Mouse (Mus musculus) forebrain, embryonic 14.5 days (tissue): ENCODE data around the gene Raver2. TPM values are rescaled to one million over a fixed set of nuclear protein-coding genes. Genes with fewer than 3 reads are reported as not detected.

Source experiments
- ATAC-seq: fragments of 200-750 bp; cut with Nextera tagmentation; 2 replicates; pipeline ENCODE4 v1.8.0; 2017; ENCODE audit warnings: mild to moderate bottlenecking, moderate library complexity
- DNase-seq: peaks from one replicate; pipeline ENCODE4 v3.0.0-alpha.2; 2015; ENCODE audit warnings: low spot score
- H3K27ac ChIP-seq: fragments of 300-500 bp; sonication (generic); 2 replicates; pipeline ENCODE4 v1.5.1; 2014; ENCODE audit warnings: low read depth, mild to moderate bottlenecking, control low read depth, low read length, moderate library complexity
- H3K27me3 ChIP-seq: fragments of 300-500 bp; sonication (generic); replicated peaks from 2 replicates; pipeline ENCODE4 v1.6.1; 2014; ENCODE audit warnings: low read length, control low read depth, mixed read lengths; ENCODE audit not compliant: control insufficient read depth, insufficient read depth
- H3K36me3 ChIP-seq: fragments of 300-500 bp; sonication (generic); 2 replicates; pipeline ENCODE4 v1.6.1; 2014; ENCODE audit warnings: low read length, control low read depth; ENCODE audit not compliant: control insufficient read depth, insufficient read depth
- H3K4me1 ChIP-seq: fragments of 300-500 bp; sonication (generic); 2 replicates; pipeline ENCODE4 v1.6.1; 2014; ENCODE audit warnings: antibody characterized with exemption, low read length, control low read depth; ENCODE audit not compliant: control insufficient read depth, insufficient read depth
- H3K4me2 ChIP-seq: fragments of 300-500 bp; sonication (generic); 2 replicates; pipeline ENCODE4 v1.6.1; 2014; ENCODE audit warnings: mild to moderate bottlenecking, control low read depth, low read length
- H3K4me3 ChIP-seq: fragments of 300-500 bp; sonication (generic); 2 replicates; pipeline ENCODE4 v1.5.1; 2014; ENCODE audit warnings: low read depth, low read length, control low read depth
- H3K9ac ChIP-seq: fragments of 300-500 bp; sonication (generic); 2 replicates; pipeline ENCODE4 v1.6.1; 2014; ENCODE audit warnings: mild to moderate bottlenecking, low read length, control low read depth, moderate library complexity
- H3K9me3 ChIP-seq: fragments of 300-500 bp; sonication (generic); replicated peaks from 2 replicates; pipeline ENCODE4 v1.6.1; 2016; ENCODE audit warnings: low read length, control low read depth, mixed read lengths; ENCODE audit not compliant: control insufficient read depth
- WGBS: fragments of 180-500 bp; shearing (Covaris S2); extraction: QIAGEN DNeasy Blood & Tissue Kit; methylation state at CpG from one replicate; pipeline ENCODE4 v1.1.7; 2014; 5-methylcytosine and 5-hydroxymethylcytosine counted together
- polyA plus RNA-seq: library from polyadenylated mRNA; unstranded; fragments of >200 nt; fragmentation: Nextera tagmentation; extraction: Ambion mirVana; gene quantifications from 2 replicates; pipeline ENCODE4 v1.2.1, GENCODE M21; 2014

Raver2 gene
- polyA plus RNA-seq, 1 experiment from 2014 or later: 5.4 TPM

- DNase-seq (no peak), ATAC-seq (no peak)
- Histone ChIP-seq H3K36me3 (no peaks in the 10 kb centered on the region), H3K27ac (no peak overlapping the region), H3K4me3 (no peak overlapping the region), H3K4me1 (no peaks in the 10 kb centered on the region), H3K4me2 (no peak overlapping the region), H3K27me3 (no peaks in the 10 kb centered on the region), H3K9ac (no peak overlapping the region), H3K9me3 (no peaks in the 10 kb centered on the region)
Observed at GRCm38 (mm10) chr4:101044149-101044548, 24.6 kb upstream of the Raver2 start.

GRCm38 (mm10) chr4:101046576-101046975 is 22.2 kb upstream of the Raver2 start:
- WGBS: 81% methylated on average over 4 of the region's 4 CpGs
- H3K27ac ChIP-seq: no peak overlapping the region
- no peaks in the 10 kb centered on the region for H3K4me1 ChIP-seq
- H3K4me3 ChIP-seq: no peak overlapping the region
- no peak overlapping the region for H3K4me2 ChIP-seq
- H3K9ac ChIP-seq: no peak overlapping the region
- no peaks in the 10 kb centered on the region for H3K9me3 ChIP-seq
- no peak for DNase-seq
- no peaks in the 10 kb centered on the region for H3K27me3 ChIP-seq
- ATAC-seq: no peak
- H3K36me3 ChIP-seq: no peaks in the 10 kb centered on the region

- no peak overlapping the region for H3K4me2 ChIP-seq
- no peak overlapping the region for H3K27ac ChIP-seq
- H3K4me1 ChIP-seq: no peaks in the 10 kb centered on the region
- ATAC-seq: no peak
- 64% methylated on average over 2 of the region's 2 CpGs for WGBS
- peak; percentile 33 for DNase-seq
- no peaks in the 10 kb centered on the region for H3K27me3 ChIP-seq
- no peak overlapping the region for H3K9ac ChIP-seq
- no peaks in the 10 kb centered on the region for H3K9me3 ChIP-seq
- H3K4me3 ChIP-seq: no peak overlapping the region
- no peaks in the 10 kb centered on the region for H3K36me3 ChIP-seq
Observed at GRCm38 (mm10) chr4:101062146-101062545, 6.6 kb upstream of the Raver2 start.

- DNase-seq (peak; percentile 62), ATAC-seq (no peak)
- Histone ChIP-seq H3K9ac (no peak overlapping the region), H3K4me1 (no peaks in the 10 kb centered on the region), H3K4me3 (no peak overlapping the region), H3K27ac (no peak overlapping the region), H3K4me2 (no peak overlapping the region), H3K27me3 (no peaks in the 10 kb centered on the region), H3K9me3 (no peaks in the 10 kb centered on the region), H3K36me3 (no peaks in the 10 kb centered on the region)
- WGBS: 29% methylated on average over 5 of the region's 5 CpGs
Observed at GRCm38 (mm10) chr4:101066401-101066800, 2.4 kb upstream of the Raver2 start.

GRCm38 (mm10) chr4:101069154-101069971 is 580 bp downstream of the Raver2 start:
- ATAC-seq (peak; percentile 66), DNase-seq (peak; percentile 57)
- no peak overlapping the region for H3K27ac ChIP-seq
- peak overlapping the region; percentile 97 for H3K4me2 ChIP-seq
- no peaks in the 10 kb centered on the region for H3K36me3 ChIP-seq
- 3% methylated on average over 54 of the region's 55 CpGs for WGBS
- H3K27me3 ChIP-seq: no peaks in the 10 kb centered on the region
- no peaks in the 10 kb centered on the region for H3K4me1 ChIP-seq
- peak overlapping the region; percentile 74 for H3K9ac ChIP-seq
- no peaks in the 10 kb centered on the region for H3K9me3 ChIP-seq
- H3K4me3 ChIP-seq: peak overlapping the region; percentile 70

GRCm38 (mm10) chr4:101071570-101071969 is 2.8 kb downstream of the Raver2 start:
- Histone ChIP-seq H3K4me1 (no peaks in the 10 kb centered on the region), H3K4me3 (no peak overlapping the region), H3K36me3 (no peaks in the 10 kb centered on the region), H3K4me2 (no peak overlapping the region), H3K9me3 (no peaks in the 10 kb centered on the region), H3K27me3 (no peaks in the 10 kb centered on the region), H3K27ac (no peak overlapping the region), H3K9ac (no peak overlapping the region)
- WGBS: 86% methylated on average over 4 of the region's 4 CpGs
- DNase-seq: no peak
- ATAC-seq: no peak

GRCm38 (mm10) chr4:101076425-101076824 is 7.6 kb downstream of the Raver2 start:
- H3K9me3 ChIP-seq: no peaks in the 10 kb centered on the region
- 0 out of 2 replicates have a peak, but pooled peaks cover under 1% of the 10 kb centered on the region for H3K4me1 ChIP-seq
- DNase-seq (no peak), ATAC-seq (no peak)
- no peaks in the 10 kb centered on the region for H3K27me3 ChIP-seq
- no peak overlapping the region for H3K4me3 ChIP-seq
- no peak overlapping the region for H3K9ac ChIP-seq
- WGBS: 23% methylated on average over 3 of the region's 3 CpGs
- no peaks in the 10 kb centered on the region for H3K36me3 ChIP-seq
- no peak overlapping the region for H3K27ac ChIP-seq
- H3K4me2 ChIP-seq: no peak overlapping the region

- H3K4me3 ChIP-seq: no peak overlapping the region
- no peak for ATAC-seq
- no peak overlapping the region for H3K27ac ChIP-seq
- no peak for DNase-seq
- no peaks in the 10 kb centered on the region for H3K9me3 ChIP-seq
- no peaks in the 10 kb centered on the region for H3K27me3 ChIP-seq
- H3K4me1 ChIP-seq: 0 out of 2 replicates have a peak, but pooled peaks cover 7% of the 10 kb centered on the region
- 75% methylated on average over 3 of the region's 3 CpGs for WGBS
- no peak overlapping the region for H3K9ac ChIP-seq
- no peak overlapping the region for H3K4me2 ChIP-seq
- H3K36me3 ChIP-seq: no peaks in the 10 kb centered on the region
Observed at GRCm38 (mm10) chr4:101080016-101080415, 11.2 kb downstream of the Raver2 start.

GRCm38 (mm10) chr4:101082176-101082888 is 13.5 kb downstream of the Raver2 start:
- WGBS: 6% methylated on average over 17 of the region's 17 CpGs
- peak overlapping the region; percentile 27 for H3K4me2 ChIP-seq

More at GRCm38 (mm10) chr4:101082176-101082888, 13.5 kb downstream of the Raver2 start:
- Histone ChIP-seq H3K9me3 (no peaks in the 10 kb centered on the region), H3K4me3 (no peak overlapping the region), H3K9ac (no peak overlapping the region), H3K27me3 (no peaks in the 10 kb centered on the region), H3K4me1 (0 out of 2 replicates have a peak, but pooled peaks cover 7% of the 10 kb centered on the region), H3K36me3 (no peaks in the 10 kb centered on the region), H3K27ac (no peak overlapping the region)
- ATAC-seq (peak; percentile 80), DNase-seq (peak; percentile 65)
